Mouse (Mus musculus) CD8-positive naive resting alpha-beta T cell, adult 2 months (primary cell): ENCODE measurements around the gene Scarb1.

Source experiments
- DNase-seq, 2 experiments: peaks; one replicate each; pipeline ENCODE4 v3.0.0; 2022; ENCODE audit warnings: low read depth in 2 of 2, low spot score in 2 of 2

Scarb1 gene

DNA sequence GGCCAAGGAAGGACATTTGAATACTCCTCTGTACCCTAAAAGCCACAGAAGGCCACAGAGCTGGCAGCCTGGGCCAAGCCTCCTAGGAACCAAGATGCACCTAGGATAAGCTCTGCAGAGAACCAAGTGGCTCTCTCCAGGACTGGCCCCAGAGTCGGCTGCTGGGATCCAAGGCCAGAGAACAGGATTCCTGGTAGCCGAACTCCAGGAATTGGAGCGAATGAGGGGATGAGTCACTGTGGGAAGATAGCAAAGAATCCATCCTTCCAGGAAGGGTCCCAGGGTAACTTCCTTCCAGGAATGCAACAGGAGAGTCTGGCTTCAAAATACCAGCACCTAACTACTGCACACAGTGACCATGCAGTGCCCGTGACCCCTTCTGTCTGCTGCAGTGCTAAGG is 8.6 kb downstream of the Scarb1 start:
- no peak for DNase-seq

DNA sequence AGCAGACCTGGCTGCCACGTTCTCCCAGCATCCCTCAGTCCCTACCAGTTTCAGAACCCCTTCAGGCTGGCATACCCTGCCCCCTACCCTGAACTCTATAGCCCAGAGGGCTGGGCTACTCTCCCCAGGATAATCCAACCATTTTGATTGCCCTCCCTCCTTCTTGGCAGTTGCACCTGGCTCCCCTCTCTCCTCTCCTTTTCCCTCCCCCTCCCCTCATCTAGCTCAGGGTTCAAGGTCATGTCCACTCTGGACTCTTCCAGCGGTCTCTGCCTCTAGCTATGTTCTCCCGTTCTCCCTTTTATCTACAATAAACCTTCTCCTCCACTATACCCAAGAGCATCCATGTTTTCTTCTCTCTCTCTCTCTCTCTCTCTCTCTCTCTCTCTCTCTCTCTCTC is 9.1 kb downstream of the Scarb1 start:
- no peak for DNase-seq

DNA sequence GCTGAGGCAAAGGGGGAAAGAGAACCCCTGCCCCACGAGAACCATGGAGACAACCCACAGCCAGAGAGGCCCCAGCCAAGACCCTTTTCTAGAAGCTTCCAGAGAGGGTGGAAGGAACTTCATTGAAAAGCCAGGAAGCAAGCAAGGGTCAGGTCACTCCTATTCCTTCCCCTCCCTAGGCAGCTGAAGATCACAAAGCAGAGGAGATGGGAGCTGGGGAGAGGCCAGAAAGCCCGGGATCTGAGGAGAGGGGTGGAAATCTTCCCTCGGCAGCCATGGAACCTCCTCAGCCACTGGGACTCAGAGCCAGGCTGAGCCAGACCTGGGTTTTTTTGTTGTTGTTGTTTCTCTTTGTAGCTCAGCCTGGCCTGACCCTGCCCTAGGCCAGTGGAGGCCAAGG is 9.8 kb downstream of the Scarb1 start:
- no peak for DNase-seq

- no peak for DNase-seq
Measured at GRCm38 (mm10) chr5:125330656-125331055, 10.2 kb downstream of the Scarb1 start.

- no peak for DNase-seq
Measured at GRCm38 (mm10) chr5:125330191-125330590, 10.7 kb downstream of the Scarb1 start.

DNA sequence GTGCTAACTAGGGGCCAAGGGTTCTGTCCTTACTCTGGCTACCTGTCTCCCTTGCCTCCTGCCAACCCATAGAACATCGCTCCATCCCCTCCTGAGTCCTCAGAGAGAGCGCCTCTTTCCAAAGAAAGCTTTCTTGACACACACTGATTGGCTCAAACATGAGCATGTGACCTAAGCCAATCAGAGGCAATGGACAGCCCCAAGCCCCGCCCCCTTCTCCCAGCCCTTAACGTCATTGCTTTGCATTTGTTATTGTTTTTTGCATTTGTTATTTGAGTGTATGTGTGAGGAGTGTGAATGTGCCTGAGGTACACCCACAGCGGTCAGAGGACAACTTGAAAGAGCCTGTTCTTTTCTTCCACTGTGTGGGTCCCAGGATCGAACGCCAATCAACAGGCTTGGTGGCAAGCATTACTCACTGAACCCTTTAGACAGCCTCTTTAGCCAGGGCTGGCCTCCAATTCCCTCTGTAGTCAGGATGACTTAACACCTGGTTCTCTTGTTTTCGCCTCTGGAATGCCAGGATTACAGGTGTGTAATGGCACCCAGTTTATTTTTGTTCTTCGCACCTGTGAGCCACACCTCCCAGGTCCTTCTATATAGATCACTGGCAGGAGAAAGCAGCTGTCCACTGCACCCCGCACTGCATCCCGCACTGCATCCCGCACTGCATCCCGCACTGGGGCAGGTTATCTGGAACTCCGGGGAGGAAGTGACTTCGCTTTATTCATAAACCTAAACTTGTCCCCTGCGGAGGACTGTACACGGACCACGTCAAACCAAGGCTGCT is 13.1 kb downstream of the Scarb1 start:
- DNase-seq, result no peak

GRCm38 (mm10) chr5:125326351-125326750 is 14.5 kb downstream of the Scarb1 start:
- no peak for DNase-seq

- DNase-seq, result no peak
Measured at GRCm38 (mm10) chr5:125325931-125326330, 15.0 kb downstream of the Scarb1 start.

- DNase-seq, result no peak
Measured at GRCm38 (mm10) chr5:125325285-125325684, 15.6 kb downstream of the Scarb1 start.

- no peak for DNase-seq
Measured at GRCm38 (mm10) chr5:125323939-125324480, 16.9 kb downstream of the Scarb1 start.

DNA sequence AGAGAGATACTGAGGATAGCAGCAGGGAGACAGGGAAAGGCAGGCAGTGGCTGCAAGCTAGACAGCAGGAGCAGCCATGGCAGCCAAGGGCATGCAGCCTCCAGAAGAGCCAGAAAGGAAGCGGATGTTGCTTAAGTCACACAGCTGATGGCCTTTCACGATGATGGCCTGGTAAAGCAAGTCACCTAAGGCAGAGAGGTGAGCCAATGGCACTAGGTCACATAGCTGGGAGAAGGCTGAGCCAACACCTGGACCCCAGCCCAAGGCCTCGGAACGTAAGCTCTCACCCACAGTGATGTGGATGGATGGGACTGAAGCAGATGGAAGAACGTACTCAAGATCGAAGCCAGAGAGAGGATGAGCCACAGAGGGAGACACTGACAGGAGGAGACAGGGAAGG is 17.8 kb downstream of the Scarb1 start:
- DNase-seq, result no peak

- no peak for DNase-seq
Measured at GRCm38 (mm10) chr5:125321836-125322235, 19.1 kb downstream of the Scarb1 start.

DNA sequence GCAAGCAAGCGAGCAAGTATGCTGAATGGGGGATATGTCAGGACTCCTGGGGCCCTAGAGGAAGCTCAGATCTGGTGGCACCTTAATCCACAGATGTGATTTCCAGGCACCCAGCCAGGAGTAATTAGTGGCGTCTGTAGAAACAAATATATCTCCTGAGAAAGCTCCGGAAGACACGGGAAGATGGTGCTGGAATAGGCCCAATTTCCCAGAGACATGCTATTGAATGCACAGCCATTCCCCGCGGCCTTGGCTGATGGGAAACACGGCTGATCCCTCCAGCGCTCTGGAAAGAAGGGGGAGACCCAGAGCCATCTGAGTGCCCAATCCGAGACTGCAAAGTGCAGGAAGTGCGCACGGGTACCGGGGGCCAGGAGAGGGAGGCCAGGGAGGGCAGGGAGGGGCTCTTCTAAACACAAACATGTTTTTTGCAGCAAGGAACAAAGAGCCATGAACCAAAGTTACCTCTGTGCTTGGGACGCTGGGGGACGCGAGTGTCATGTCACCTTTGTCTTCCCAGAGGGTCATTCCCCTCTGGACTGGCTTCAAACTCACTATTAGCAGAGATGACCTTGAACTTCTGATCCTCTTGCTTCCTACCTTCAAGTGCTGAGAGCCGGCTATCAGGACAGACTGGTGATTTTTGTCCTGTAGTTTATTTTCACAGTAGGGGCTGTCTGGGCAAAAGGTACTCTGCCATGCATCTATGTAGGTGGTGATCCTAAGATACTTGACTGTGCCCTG is 21.7 kb downstream of the Scarb1 start:
- DNase-seq, result no peak

- no peak for DNase-seq
Measured at GRCm38 (mm10) chr5:125317953-125318352, 22.9 kb downstream of the Scarb1 start.

- DNase-seq, result no peak
Measured at GRCm38 (mm10) chr5:125317296-125317695, 23.6 kb downstream of the Scarb1 start.

DNA sequence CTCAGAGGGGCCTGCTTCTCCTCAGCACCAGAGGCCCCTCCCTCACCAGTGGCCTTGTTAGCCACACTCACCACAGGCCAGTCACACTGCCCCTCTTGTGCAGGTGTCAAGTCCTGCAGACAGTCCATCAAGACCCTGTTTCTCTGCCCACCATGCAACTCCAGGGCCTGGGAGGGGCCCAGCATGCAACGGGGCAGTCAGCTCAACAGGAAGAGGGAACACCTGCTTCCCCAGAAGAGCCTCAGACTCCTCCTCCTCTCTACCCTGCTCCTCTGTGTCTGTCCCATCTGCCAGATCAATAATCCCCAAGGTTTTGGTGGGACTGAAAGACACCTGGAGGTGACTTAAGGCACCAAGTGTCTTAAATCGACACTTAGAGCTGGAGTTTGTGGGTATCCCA is 24.1 kb downstream of the Scarb1 start:
- no peak for DNase-seq

DNA sequence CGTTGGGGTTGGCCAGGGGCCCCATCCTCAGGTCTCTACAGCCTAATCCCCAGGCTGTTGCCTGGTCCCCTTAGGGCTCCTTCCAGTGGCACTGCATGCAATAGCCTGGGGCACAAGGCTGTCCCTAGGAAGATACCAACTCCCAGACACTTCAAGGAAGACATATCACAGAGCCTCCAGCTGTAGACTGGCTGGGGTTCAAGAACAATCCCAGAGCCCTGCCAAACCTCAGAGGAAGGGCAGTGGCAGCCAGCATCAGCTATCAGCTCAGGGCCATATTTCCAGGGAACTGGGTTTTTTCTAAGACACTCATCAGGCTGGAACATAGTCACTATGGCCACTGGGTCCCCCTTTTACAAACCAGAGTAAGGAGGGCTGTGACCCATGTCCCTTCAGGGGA is 25.8 kb downstream of the Scarb1 start:
- no peak for DNase-seq

GRCm38 (mm10) chr5:125313991-125314390 is 26.9 kb downstream of the Scarb1 start:
- no peak for DNase-seq

GRCm38 (mm10) chr5:125312970-125313597 is 27.8 kb downstream of the Scarb1 start:
- no peak for DNase-seq

GRCm38 (mm10) chr5:125310986-125311385 is 29.9 kb downstream of the Scarb1 start:
- DNase-seq, result no peak

DNA sequence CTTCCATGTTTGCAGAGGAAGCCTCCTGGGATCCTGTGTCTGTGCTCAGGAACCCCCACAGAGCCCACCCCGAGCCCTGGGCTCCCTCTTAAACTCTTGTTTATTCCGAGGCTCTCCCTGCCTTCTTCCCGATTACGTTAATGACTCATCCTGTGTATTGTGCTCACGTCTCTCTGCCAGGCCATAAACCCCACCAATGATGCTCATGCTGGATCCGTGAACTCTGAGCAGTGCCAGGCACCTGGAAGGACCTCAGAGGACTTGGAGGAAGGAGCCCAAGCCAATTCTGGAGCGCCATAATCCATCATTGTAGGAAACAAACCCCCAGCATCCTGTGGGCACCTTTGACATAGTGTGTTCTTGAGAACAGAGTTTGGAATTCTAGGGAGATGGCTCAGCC is 31.7 kb downstream of the Scarb1 start:
- DNase-seq, result no peak

GRCm38 (mm10) chr5:125306824-125307223 is 34.1 kb downstream of the Scarb1 start:
- no peak for DNase-seq
